Mouse (Mus musculus): ENCODE data around the gene Hapln3.

DNA sequence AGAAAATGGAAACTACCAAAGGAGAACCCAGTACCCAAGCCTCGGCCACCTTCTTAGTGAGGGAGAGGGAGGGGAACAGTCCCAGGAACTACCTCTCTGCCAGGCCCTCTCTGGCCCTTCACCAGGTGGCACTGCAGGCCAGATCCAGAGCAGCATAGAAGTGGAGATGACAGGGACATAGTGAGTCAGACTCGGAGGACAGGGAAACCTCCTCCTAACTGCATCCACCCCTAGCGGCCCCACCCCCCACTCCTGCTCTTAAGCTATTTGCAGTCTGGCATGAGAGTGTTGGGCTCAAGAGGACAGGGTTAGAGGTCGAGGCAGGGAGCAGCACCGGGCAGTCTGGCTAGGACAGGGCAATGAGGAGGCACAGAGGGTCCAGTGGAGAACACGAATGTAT lies 2.6 kb upstream of the Hapln3 start:
- TF ChIP-seq CTCF (IDR thresholded peaks at IDR 0.05; ENCODE audit: control insufficient read depth, insufficient read depth, low read length) (no peak), POLR2A (IDR thresholded peaks at IDR 0.05; ENCODE audit: borderline replicate concordance, control insufficient read depth, low read depth, low read length) (no peak)

Measured in bone marrow, adult 2 months (tissue).